Mouse (Mus musculus): Measurements from ENCODE around the gene Lypd6b. TPM values are rescaled to one million over a fixed set of nuclear protein-coding genes. Genes with fewer than 3 reads are reported as not detected.

Gene Lypd6b
- polyA plus RNA-seq, 1 experiment from 2014 or later, result 0.73 TPM

DNA sequence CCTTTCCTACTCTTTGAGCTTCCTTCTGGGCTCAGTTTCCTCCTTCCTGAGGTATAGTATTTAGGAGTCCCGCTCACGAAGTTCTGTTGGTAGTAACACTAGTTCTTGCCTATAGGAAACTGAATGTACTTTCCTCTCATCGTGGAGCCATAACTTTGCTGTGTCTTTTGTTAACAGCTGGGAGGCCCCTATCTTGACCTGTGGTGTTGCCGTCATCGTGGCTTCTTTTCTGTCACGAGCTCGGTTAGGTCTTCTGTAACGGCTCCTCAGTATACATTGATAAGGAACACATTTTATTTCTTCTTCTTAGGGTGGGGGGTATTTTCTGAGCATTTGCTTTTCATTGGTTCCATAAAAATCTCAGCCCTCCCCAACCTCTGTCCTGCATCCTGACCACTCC lies 74.2 kb downstream of the Lypd6b start:
- Histone ChIP-seq H3K9ac (ENCODE audit: low read depth, low read length) (no peak overlapping the region), H3K36me3 (ENCODE audit: control insufficient read depth, insufficient read depth) (no peaks in the 10 kb centered on the region), H3K4me1 (replicated peaks; ENCODE audit: control insufficient read depth, insufficient read depth, low read length) (no peaks in the 10 kb centered on the region), H3K4me3 (ENCODE audit: low read depth, low read length) (no peak overlapping the region), H3K9me3 (ENCODE audit: control insufficient read depth) (no peaks in the 10 kb centered on the region), H3K27me3 (replicated peaks; ENCODE audit: control insufficient read depth, insufficient read depth, low read length) (no peaks in the 10 kb centered on the region), H3K27ac (ENCODE audit: low read depth, low read length) (no peak overlapping the region), H3K4me2 (replicated peaks; ENCODE audit: low read depth) (peak overlapping the region; percentile 49; the same call in 1 of the 2 replicates)
- no peak for TF ChIP-seq CTCF (IDR thresholded peaks at IDR 0.05; ENCODE audit: low read depth)
- WGBS, result 31% methylated on average over 8 of the region's 8 CpGs
- no peak for ATAC-seq

DNA sequence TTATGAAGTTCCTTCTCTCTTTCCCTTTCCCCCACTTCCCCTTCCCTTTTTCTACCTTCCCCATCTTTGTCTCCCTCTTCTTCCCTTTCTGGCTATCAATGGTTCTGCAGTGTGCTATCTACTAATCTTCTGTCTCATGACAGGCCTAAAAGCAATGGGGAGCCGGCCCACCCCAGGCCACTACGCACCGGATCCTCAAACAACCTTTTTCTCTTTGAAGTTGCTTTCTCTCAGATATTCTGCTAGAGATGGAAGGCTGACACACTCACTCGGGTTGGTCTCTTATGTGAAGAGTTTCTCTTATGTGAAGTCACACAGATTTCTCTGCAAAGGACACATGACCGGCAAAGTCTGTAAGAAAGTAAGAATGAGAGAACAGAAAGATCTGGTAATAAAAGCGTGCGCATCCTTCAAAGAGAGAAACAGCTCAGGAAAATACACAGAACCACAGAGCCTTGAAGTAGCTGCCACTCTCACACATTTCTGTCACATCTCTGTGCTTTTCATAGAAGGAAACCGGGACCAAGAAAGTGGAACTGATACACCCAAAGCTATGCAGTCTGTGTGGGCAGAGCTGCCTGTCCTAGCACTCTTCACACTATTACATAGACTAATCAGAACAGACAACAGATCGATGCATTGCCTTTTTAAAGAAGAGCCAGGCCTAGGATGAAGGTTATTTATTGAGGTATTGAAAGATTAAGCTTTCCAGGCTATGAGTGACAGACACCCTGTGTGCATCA lies 80.8 kb downstream of the Lypd6b start:
- no peaks in the 10 kb centered on the region for H3K27me3 ChIP-seq (replicated peaks; ENCODE audit: control insufficient read depth, insufficient read depth, low read length)
- ATAC-seq, result no peak
- no peak for TF ChIP-seq CTCF (IDR thresholded peaks at IDR 0.05; ENCODE audit: low read depth)
- no peak overlapping the region for H3K27ac ChIP-seq (ENCODE audit: low read depth, low read length)
- 90% methylated on average over 9 of the region's 9 CpGs for WGBS
- H3K9me3 ChIP-seq (ENCODE audit: control insufficient read depth), result no peaks in the 10 kb centered on the region
- no peaks in the 10 kb centered on the region for H3K4me1 ChIP-seq (replicated peaks; ENCODE audit: control insufficient read depth, insufficient read depth, low read length)
- no peak overlapping the region for H3K4me2 ChIP-seq (replicated peaks; ENCODE audit: low read depth)
- H3K36me3 ChIP-seq (ENCODE audit: control insufficient read depth, insufficient read depth), result no peaks in the 10 kb centered on the region
- no peak overlapping the region for H3K4me3 ChIP-seq (ENCODE audit: low read depth, low read length)
- H3K9ac ChIP-seq (ENCODE audit: low read depth, low read length), result no peak overlapping the region

DNA sequence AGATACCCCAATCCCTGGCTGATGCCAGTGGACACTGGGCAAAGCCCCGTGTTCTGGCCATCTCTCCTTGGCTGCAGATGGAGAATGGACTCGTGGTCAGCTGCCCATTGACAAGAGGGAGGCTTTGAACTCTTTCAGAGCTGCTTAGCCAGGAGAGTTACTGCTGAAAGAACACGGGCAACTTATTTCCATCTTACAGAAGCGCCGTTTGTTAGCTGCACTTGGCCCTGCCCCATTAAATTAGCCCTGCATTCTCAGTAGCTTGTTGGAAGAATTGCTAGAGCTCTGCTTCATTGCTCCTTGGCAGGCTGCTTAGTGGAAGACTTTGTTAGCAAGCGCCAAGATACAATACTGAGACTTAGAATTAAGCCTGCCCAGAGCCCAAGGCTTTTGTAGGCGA lies 81.6 kb downstream of the Lypd6b start:
- no peak for TF ChIP-seq CTCF (IDR thresholded peaks at IDR 0.05; ENCODE audit: low read depth)
- no peak for ATAC-seq

DNA sequence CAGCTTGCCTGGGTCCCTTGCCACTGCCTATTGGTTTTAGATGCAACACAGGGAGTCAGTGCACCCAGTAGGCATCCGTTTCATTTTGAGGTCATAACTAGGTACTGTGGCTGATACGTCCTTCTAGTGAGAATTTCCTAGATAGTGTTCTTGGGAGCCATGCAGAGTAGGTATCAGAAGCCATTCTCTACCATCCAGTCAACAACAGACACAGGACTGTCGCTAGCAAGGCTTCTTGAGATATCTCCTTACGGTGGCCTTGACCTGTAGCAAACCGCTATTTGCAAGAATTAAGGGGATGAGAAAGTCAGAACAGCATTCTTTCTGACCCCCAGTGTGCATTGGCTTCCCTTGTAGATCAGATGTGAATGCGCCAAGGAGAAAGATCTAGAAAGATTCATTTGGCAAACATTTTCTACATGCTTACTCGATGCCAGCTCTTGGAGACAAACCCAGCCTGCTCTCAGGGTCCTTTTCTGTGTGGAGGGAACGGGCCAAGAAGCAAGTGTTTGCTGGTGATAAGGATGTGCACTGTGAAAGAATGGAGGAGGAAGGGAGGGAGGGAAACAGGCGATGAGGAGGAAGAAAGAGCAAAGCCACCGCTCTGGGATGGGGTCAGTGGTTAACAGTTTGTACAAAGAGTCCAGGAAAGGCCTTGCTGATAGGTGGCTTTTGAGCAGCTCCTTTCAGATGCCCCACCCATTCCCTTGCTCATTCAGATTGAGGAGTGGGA lies 82.5 kb downstream of the Lypd6b start:
- H3K27ac ChIP-seq (ENCODE audit: low read depth, low read length), result no peak overlapping the region
- no peaks in the 10 kb centered on the region for H3K9me3 ChIP-seq (ENCODE audit: control insufficient read depth)
- H3K36me3 ChIP-seq (ENCODE audit: control insufficient read depth, insufficient read depth), result no peaks in the 10 kb centered on the region
- WGBS, result 83% methylated on average over 10 of the region's 10 CpGs
- TF ChIP-seq CTCF (IDR thresholded peaks at IDR 0.05; ENCODE audit: low read depth), result no peak
- ATAC-seq, result no peak
- no peak overlapping the region for H3K9ac ChIP-seq (ENCODE audit: low read depth, low read length)
- no peaks in the 10 kb centered on the region for H3K4me1 ChIP-seq (replicated peaks; ENCODE audit: control insufficient read depth, insufficient read depth, low read length)
- no peak overlapping the region for H3K4me2 ChIP-seq (replicated peaks; ENCODE audit: low read depth)
- H3K27me3 ChIP-seq (replicated peaks; ENCODE audit: control insufficient read depth, insufficient read depth, low read length), result no peaks in the 10 kb centered on the region
- no peak overlapping the region for H3K4me3 ChIP-seq (ENCODE audit: low read depth, low read length)

More for the DNA sequence above, 81.6 kb downstream of the Lypd6b start:
- Histone ChIP-seq H3K4me2 (replicated peaks; ENCODE audit: low read depth) (no peak overlapping the region), H3K27ac (ENCODE audit: low read depth, low read length) (no peak overlapping the region), H3K9me3 (ENCODE audit: control insufficient read depth) (no peaks in the 10 kb centered on the region), H3K27me3 (replicated peaks; ENCODE audit: control insufficient read depth, insufficient read depth, low read length) (no peaks in the 10 kb centered on the region), H3K9ac (ENCODE audit: low read depth, low read length) (no peak overlapping the region), H3K36me3 (ENCODE audit: control insufficient read depth, insufficient read depth) (no peaks in the 10 kb centered on the region), H3K4me3 (ENCODE audit: low read depth, low read length) (no peak overlapping the region), H3K4me1 (replicated peaks; ENCODE audit: control insufficient read depth, insufficient read depth, low read length) (no peaks in the 10 kb centered on the region)
- WGBS, result 80% methylated on average over 7 of the region's 7 CpGs

DNA sequence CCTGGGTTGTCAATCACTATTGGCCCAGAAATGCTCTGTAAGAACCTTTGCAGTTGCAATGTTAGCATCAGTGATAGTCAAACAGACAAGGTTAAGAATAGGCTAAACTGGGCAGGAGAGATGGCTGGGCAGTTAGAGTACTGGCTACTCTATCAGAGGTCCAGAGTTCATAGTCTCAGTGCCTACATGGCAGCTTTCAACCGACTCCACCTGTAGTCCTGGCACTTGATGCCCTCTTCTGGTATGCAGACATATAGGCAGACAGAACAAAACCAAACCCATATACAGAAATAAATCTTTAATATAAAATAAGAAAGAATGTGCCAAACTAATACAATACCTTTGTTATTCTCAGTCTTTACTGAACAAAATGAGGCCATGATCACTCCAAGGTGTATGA lies 83.5 kb downstream of the Lypd6b start:
- WGBS, result 56% methylated on average over 1 of the region's 1 CpGs
- H3K4me1 ChIP-seq (replicated peaks; ENCODE audit: control insufficient read depth, insufficient read depth, low read length), result no peaks in the 10 kb centered on the region
- no peak for ATAC-seq
- H3K4me2 ChIP-seq (replicated peaks; ENCODE audit: low read depth), result no peak overlapping the region
- no peaks in the 10 kb centered on the region for H3K27me3 ChIP-seq (replicated peaks; ENCODE audit: control insufficient read depth, insufficient read depth, low read length)
- H3K36me3 ChIP-seq (ENCODE audit: control insufficient read depth, insufficient read depth), result no peaks in the 10 kb centered on the region
- peak; percentile 44 for TF ChIP-seq CTCF (IDR thresholded peaks at IDR 0.05; ENCODE audit: low read depth)
- H3K9me3 ChIP-seq (ENCODE audit: control insufficient read depth), result no peaks in the 10 kb centered on the region
- H3K27ac ChIP-seq (ENCODE audit: low read depth, low read length), result no peak overlapping the region
- no peak overlapping the region for H3K9ac ChIP-seq (ENCODE audit: low read depth, low read length)
- no peak overlapping the region for H3K4me3 ChIP-seq (ENCODE audit: low read depth, low read length)

DNA sequence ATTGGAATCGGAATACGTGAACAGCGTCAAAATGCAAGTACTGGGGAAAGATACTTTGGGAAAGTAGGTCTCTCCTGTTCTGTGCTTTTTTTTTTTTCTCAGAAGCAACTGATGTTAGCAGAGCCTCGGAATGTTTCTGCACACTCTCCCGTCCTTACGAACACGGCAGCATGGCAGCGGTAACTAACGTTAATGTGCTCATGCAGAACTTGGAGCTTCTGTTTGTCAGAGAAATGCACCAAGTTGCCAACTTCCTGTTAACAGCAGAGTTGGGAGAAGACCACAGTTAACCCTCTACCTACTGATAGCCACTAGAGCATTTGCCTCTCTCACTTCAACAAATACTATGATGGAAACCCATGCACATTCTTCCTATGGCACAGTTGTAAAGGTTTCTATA lies 93.0 kb downstream of the Lypd6b start:
- Histone ChIP-seq H3K4me2 (replicated peaks; ENCODE audit: low read depth) (no peak overlapping the region), H3K4me3 (ENCODE audit: low read depth, low read length) (no peak overlapping the region), H3K9ac (ENCODE audit: low read depth, low read length) (no peak overlapping the region), H3K4me1 (replicated peaks; ENCODE audit: control insufficient read depth, insufficient read depth, low read length) (no peaks in the 10 kb centered on the region), H3K27me3 (replicated peaks; ENCODE audit: control insufficient read depth, insufficient read depth, low read length) (no peaks in the 10 kb centered on the region), H3K36me3 (ENCODE audit: control insufficient read depth, insufficient read depth) (no peaks in the 10 kb centered on the region), H3K9me3 (ENCODE audit: control insufficient read depth) (no peaks in the 10 kb centered on the region), H3K27ac (ENCODE audit: low read depth, low read length) (no peak overlapping the region)
- TF ChIP-seq CTCF (IDR thresholded peaks at IDR 0.05; ENCODE audit: low read depth), result no peak
- WGBS, result 53% methylated on average over 9 of the region's 9 CpGs
- no peak for ATAC-seq

All from intestine, postnatal 0 days (tissue).